Mouse (Mus musculus): ENCODE results near the gene Cyb5r2.

Gene Cyb5r2

DNA sequence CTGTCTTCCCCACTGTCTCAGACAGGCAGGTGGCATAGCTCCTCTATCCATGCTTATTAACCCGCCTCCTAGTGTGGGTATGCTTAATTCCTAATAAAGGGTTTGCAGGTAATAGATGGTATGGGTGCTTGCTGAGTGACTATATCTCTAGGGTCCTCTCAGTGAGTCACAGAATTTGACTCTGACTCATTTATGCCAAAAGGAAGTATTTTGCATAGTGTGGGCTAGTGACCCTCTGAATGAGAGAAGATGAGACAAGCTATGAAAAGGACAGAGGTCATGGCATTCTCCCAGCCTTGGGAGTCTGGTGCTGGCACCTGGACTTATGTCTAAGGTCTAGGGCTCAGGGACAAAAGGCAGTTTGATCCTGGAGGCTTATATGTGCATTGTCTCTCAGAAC lies 37.1 kb downstream of the Cyb5r2 start:
- no peak for DNase-seq

DNA sequence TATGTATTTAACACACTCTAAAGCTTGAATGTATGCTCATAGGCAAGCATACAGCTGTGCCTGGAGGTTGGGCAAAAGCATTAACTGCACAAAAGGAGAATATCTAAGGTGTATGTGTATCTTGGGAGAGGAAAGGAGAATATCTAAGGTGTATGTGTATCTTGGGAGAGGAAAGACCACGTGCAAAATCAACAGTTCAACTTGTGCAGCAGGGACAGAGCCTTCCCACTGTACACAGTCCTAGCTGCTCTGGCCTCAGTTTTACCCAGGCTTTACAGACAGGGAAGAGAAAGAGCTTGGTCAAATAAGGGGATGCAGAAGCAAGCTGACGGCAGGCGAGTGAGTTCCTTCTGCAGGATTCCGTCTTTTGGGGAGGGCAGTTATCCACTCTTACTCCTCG lies 43.8 kb downstream of the Cyb5r2 start:
- no peak for DNase-seq

DNA sequence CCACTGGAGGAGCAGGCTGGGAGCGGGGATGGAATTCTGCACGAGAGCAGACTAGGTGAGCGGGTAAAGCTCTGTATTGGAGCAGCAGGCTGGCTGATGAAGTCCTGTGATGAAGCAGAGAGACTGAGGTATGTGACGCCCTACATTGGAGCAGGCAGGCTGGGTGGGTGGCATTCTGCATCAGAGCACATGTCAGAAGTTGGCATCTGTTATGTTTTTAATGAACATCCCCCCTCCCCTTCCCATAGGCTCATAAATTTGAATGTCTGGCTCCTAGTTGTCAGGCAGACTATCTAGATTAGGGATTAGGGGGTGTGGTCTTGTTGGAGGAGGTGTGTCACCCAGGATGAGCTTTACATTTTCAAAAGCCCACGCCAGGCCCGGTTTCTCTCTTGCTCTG lies 45.1 kb downstream of the Cyb5r2 start:
- no peak for DNase-seq

- peak; percentile 96 for DNase-seq
These were observed 49.2 kb downstream of the Cyb5r2 start for GRCm38 (mm10) chr7:107708491-107709112.

DNA sequence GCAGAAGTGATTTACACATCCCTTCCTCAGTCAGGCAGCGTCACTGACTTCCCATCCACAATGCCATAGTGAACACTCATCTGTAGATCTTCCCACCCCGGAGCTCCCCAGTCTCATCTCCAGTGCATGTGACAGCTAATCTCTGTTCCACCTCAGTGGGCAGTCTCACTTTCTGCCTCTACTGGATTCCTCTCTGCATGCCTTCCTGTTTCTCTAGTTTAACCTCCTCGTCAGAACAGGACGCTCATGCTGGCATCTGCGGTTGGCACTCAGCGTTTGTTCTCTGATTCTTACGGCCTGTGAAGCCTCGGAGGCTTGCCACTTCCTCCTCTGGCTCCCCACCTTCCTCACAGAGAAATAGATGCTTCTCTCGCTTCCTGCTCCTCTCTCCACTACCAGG lies 50.2 kb downstream of the Cyb5r2 start:
- peak; percentile 95 for DNase-seq

DNA sequence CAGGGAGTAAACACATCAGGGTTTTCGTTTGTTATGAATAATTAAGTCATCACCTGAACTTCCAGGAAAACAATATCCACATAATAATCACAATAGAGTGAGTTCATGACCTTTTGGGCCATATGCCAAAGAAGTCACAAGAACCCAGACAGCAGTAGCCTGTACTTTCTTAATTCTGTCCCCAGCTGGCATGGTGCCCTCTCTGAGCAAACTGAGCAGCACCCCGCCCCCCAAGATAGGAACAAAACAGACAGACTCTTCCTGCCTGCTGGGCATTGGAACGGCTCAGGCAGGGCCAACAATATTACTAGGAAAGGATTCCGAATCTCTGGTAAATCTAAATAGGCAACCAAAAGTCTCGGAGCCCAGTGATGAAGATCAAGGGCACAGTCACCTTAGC lies 51.9 kb downstream of the Cyb5r2 start:
- peak; percentile 95 for DNase-seq

GRCm38 (mm10) chr7:107702461-107703380 lies 55.1 kb downstream of the Cyb5r2 start:
- peak; percentile 77 for DNase-seq

DNA sequence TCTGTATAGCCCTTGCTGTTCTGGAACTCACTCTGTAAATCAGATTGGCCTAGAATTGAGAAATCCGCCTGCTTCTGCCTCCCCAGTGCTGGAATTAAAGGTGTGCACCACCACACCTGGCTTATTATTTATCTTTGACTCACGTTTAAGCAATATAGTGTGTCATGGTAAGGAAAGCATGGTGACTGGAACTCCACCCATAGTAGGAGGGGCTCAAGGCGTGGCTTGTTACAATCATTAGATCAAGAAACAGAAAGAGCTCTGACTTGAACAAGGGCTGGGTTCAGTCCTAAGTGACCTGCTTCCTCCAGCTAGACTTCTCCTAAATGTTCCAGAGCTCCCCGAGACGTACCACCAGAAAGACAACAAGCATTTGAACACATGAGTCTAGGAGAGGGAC lies 57.2 kb downstream of the Cyb5r2 start:
- DNase-seq, result peak; percentile 65

DNA sequence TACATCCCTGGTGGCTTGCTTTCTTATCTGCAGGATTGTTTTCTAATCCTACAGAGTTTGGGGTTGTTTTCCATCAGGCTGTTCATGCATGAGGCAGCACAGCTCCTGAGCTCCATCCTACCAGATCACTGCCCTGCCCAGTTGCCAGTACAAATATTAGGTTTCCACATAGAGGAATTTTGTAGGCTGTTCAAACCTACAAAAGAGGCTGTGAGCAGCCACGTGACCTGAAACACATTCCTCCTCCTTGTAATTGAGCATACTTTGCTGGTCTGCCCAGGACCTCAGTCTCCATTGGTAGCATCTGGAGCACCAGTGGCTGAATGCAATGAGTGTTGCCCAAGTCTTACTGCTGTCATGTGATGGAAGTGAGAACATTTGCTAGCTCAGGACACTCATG lies 57.9 kb downstream of the Cyb5r2 start:
- peak; percentile 41 for DNase-seq
